Mouse (Mus musculus): Measurements from ENCODE around the gene E4f1. TPM values are rescaled to one million over a fixed set of nuclear protein-coding genes. Genes with fewer than 3 reads are reported as not detected.
"Not testable (repeated sequence)": the region's sequence is repeated elsewhere in the genome, so short reads cannot be mapped to it uniquely, and the experiment has no call there.

The E4f1 gene
- polyA plus RNA-seq, 1 experiment from 2014 or later: 26.1 TPM

- H3K4me1 ChIP-seq (ENCODE audit: control insufficient read depth, insufficient read depth, low read length): 0 out of 2 replicates have a peak, but pooled peaks cover 11% of the 10 kb centered on the region
- H3K27me3 ChIP-seq (replicated peaks; ENCODE audit: control insufficient read depth, insufficient read depth, low read length): no peaks in the 10 kb centered on the region
- no peaks in the 10 kb centered on the region for H3K9me3 ChIP-seq (ENCODE audit: control insufficient read depth, low read length)
- no peak for ATAC-seq
- 79% methylated on average over 14 of the region's 14 CpGs for WGBS
- no peak overlapping the region for H3K9ac ChIP-seq (ENCODE audit: low read depth, low read length)
- H3K4me3 ChIP-seq (ENCODE audit: low read length): no peak overlapping the region
- peaks cover 6% of the 10 kb centered on the region for H3K36me3 ChIP-seq (ENCODE audit: control insufficient read depth, insufficient read depth, low read length)
- no peak overlapping the region for H3K27ac ChIP-seq (ENCODE audit: low read length)
- no peak overlapping the region for H3K4me2 ChIP-seq (ENCODE audit: low read depth, low read length)
These were observed 40.7 kb downstream of the E4f1 start for GRCm38 (mm10) chr17:24429201-24429983.

GRCm38 (mm10) chr17:24427170-24427557 is 42.9 kb downstream of the E4f1 start:
- H3K4me1 ChIP-seq (ENCODE audit: control insufficient read depth, insufficient read depth, low read length): 0 out of 2 replicates have a peak, but pooled peaks cover 11% of the 10 kb centered on the region
- ATAC-seq: 0 out of 2 replicates have a peak, but pooled peaks have one; percentile 21
- WGBS: 3% methylated on average over 8 of the region's 8 CpGs

GRCm38 (mm10) chr17:24426471-24427169 is 43.5 kb downstream of the E4f1 start, which contains the start of gene Eci1:
TSS of gene Eci1 (plus strand) at chr17:24426641.
- H3K27ac ChIP-seq (ENCODE audit: low read length): peak within 1 kb of the TSS; percentile 98
- peak; percentile 98 for ATAC-seq
- H3K9ac ChIP-seq (ENCODE audit: low read depth, low read length): peak within 1 kb of the TSS; percentile 97
- H3K9me3 ChIP-seq (ENCODE audit: control insufficient read depth, low read length): no peaks in the 10 kb centered on the region
- peaks cover 17% of the 10 kb centered on the region for H3K36me3 ChIP-seq (ENCODE audit: control insufficient read depth, insufficient read depth, low read length)
- H3K27me3 ChIP-seq (replicated peaks; ENCODE audit: control insufficient read depth, insufficient read depth, low read length): no peaks in the 10 kb centered on the region
- 0% methylated on average over 48 of the region's 48 CpGs for WGBS
- 0 out of 2 replicates have a peak, but pooled peaks cover 11% of the 10 kb centered on the region for H3K4me1 ChIP-seq (ENCODE audit: control insufficient read depth, insufficient read depth, low read length)
- H3K4me3 ChIP-seq (ENCODE audit: low read length): peak within 1 kb of the TSS; percentile 85
- peak within 1 kb of the TSS; percentile 59 for H3K4me2 ChIP-seq (ENCODE audit: low read depth, low read length)

More at GRCm38 (mm10) chr17:24427170-24427557, 42.9 kb downstream of the E4f1 start:
- H3K27me3 ChIP-seq (replicated peaks; ENCODE audit: control insufficient read depth, insufficient read depth, low read length): no peaks in the 10 kb centered on the region
- peak overlapping the region; percentile 97 for H3K9ac ChIP-seq (ENCODE audit: low read depth, low read length)
- no peaks in the 10 kb centered on the region for H3K9me3 ChIP-seq (ENCODE audit: control insufficient read depth, low read length)
- H3K4me3 ChIP-seq (ENCODE audit: low read length): peak overlapping the region; percentile 85
- H3K27ac ChIP-seq (ENCODE audit: low read length): peak overlapping the region; percentile 98
- peak overlapping the region; percentile 59 for H3K4me2 ChIP-seq (ENCODE audit: low read depth, low read length)
- H3K36me3 ChIP-seq (ENCODE audit: control insufficient read depth, insufficient read depth, low read length): peaks cover 17% of the 10 kb centered on the region

- H3K4me2 ChIP-seq (ENCODE audit: low read depth, low read length): peak overlapping the region; percentile 59; the same call in 1 of the 2 replicates
- 82% methylated on average over 7 of the region's 7 CpGs for WGBS
- 0 out of 2 replicates have a peak, but pooled peaks cover 11% of the 10 kb centered on the region for H3K4me1 ChIP-seq (ENCODE audit: control insufficient read depth, insufficient read depth, low read length)
- H3K4me3 ChIP-seq (ENCODE audit: low read length): no peak overlapping the region
- H3K27me3 ChIP-seq (replicated peaks; ENCODE audit: control insufficient read depth, insufficient read depth, low read length): no peaks in the 10 kb centered on the region
- peak; percentile 1; the same call in 1 of the 2 replicates for ATAC-seq
- H3K27ac ChIP-seq (ENCODE audit: low read length): peak overlapping the region; percentile 98
- H3K9ac ChIP-seq (ENCODE audit: low read depth, low read length): no peak overlapping the region
- no peaks in the 10 kb centered on the region for H3K9me3 ChIP-seq (ENCODE audit: control insufficient read depth, low read length)
- peaks cover 19% of the 10 kb centered on the region for H3K36me3 ChIP-seq (ENCODE audit: control insufficient read depth, insufficient read depth, low read length)
These were observed 44.2 kb downstream of the E4f1 start for GRCm38 (mm10) chr17:24425905-24426304.

GRCm38 (mm10) chr17:24425326-24425725 is 44.8 kb downstream of the E4f1 start:
- H3K4me1 ChIP-seq (ENCODE audit: control insufficient read depth, insufficient read depth, low read length): 0 out of 2 replicates have a peak, but pooled peaks cover 11% of the 10 kb centered on the region

GRCm38 (mm10) chr17:24424489-24424888 is 45.6 kb downstream of the E4f1 start:
- H3K27ac ChIP-seq (ENCODE audit: low read length): no peak overlapping the region
- H3K36me3 ChIP-seq (ENCODE audit: control insufficient read depth, insufficient read depth, low read length): peaks cover 21% of the 10 kb centered on the region
- H3K4me2 ChIP-seq (ENCODE audit: low read depth, low read length): no peak overlapping the region
- H3K9me3 ChIP-seq (ENCODE audit: control insufficient read depth, low read length): no peaks in the 10 kb centered on the region
- 0 out of 2 replicates have a peak, but pooled peaks cover 7% of the 10 kb centered on the region for H3K4me1 ChIP-seq (ENCODE audit: control insufficient read depth, insufficient read depth, low read length)
- ATAC-seq: no peak
- no peak overlapping the region for H3K9ac ChIP-seq (ENCODE audit: low read depth, low read length)
- no peaks in the 10 kb centered on the region for H3K27me3 ChIP-seq (replicated peaks; ENCODE audit: control insufficient read depth, insufficient read depth, low read length)
- H3K4me3 ChIP-seq (ENCODE audit: low read length): no peak overlapping the region
- 94% methylated on average over 5 of the region's 5 CpGs for WGBS

More at GRCm38 (mm10) chr17:24425326-24425725, 44.8 kb downstream of the E4f1 start:
- ATAC-seq; H3K9me3 ChIP-seq (ENCODE audit: control insufficient read depth, low read length); H3K27ac ChIP-seq (ENCODE audit: low read length); H3K27me3 ChIP-seq (replicated peaks; ENCODE audit: control insufficient read depth, insufficient read depth, low read length); H3K4me3 ChIP-seq (ENCODE audit: low read length); H3K9ac ChIP-seq (ENCODE audit: low read depth, low read length); H3K4me2 ChIP-seq (ENCODE audit: low read depth, low read length): not testable (repeated sequence)
- WGBS: 89% methylated on average over 5 of the region's 8 CpGs
- H3K36me3 ChIP-seq (ENCODE audit: control insufficient read depth, insufficient read depth, low read length): peaks cover 21% of the 10 kb centered on the region

GRCm38 (mm10) chr17:24423114-24423513 is 47.0 kb downstream of the E4f1 start:
- Histone ChIP-seq H3K9ac (ENCODE audit: low read depth, low read length) (no peak overlapping the region), H3K4me1 (ENCODE audit: control insufficient read depth, insufficient read depth, low read length) (0 out of 2 replicates have a peak, but pooled peaks cover 2% of the 10 kb centered on the region), H3K27me3 (replicated peaks; ENCODE audit: control insufficient read depth, insufficient read depth, low read length) (no peaks in the 10 kb centered on the region), H3K27ac (ENCODE audit: low read length) (no peak overlapping the region), H3K36me3 (ENCODE audit: control insufficient read depth, insufficient read depth, low read length) (peaks cover 24% of the 10 kb centered on the region), H3K9me3 (ENCODE audit: control insufficient read depth, low read length) (no peaks in the 10 kb centered on the region), H3K4me2 (ENCODE audit: low read depth, low read length) (no peak overlapping the region), H3K4me3 (ENCODE audit: low read length) (no peak overlapping the region)
- ATAC-seq: no peak
- WGBS: 92% methylated on average over 4 of the region's 4 CpGs

GRCm38 (mm10) chr17:24416051-24416652 is 54.0 kb downstream of the E4f1 start:
- Histone ChIP-seq H3K27ac (ENCODE audit: low read length) (no peak overlapping the region), H3K4me2 (ENCODE audit: low read depth, low read length) (peak overlapping the region; percentile 64), H3K9me3 (ENCODE audit: control insufficient read depth, low read length) (no peaks in the 10 kb centered on the region), H3K27me3 (replicated peaks; ENCODE audit: control insufficient read depth, insufficient read depth, low read length) (no peaks in the 10 kb centered on the region), H3K4me3 (ENCODE audit: low read length) (peak overlapping the region; percentile 83), H3K4me1 (ENCODE audit: control insufficient read depth, insufficient read depth, low read length) (peaks cover 21% of the 10 kb centered on the region), H3K36me3 (ENCODE audit: control insufficient read depth, insufficient read depth, low read length) (peaks cover 7% of the 10 kb centered on the region; the same call in 1 of the 2 replicates), H3K9ac (ENCODE audit: low read depth, low read length) (peak overlapping the region; percentile 92; the same call in 1 of the 2 replicates)
- WGBS: 77% methylated on average over 3 of the region's 3 CpGs
- no peak for ATAC-seq
